Mouse (Mus musculus): ENCODE data around the gene Cdk12. TPM values are rescaled to one million over a fixed set of nuclear protein-coding genes. Genes with fewer than 3 reads are reported as not detected.

Gene Cdk12
- total and polyA plus RNA-seq, 3 experiments, result 27.8 to 44.1 (median 29.6) TPM

DNA sequence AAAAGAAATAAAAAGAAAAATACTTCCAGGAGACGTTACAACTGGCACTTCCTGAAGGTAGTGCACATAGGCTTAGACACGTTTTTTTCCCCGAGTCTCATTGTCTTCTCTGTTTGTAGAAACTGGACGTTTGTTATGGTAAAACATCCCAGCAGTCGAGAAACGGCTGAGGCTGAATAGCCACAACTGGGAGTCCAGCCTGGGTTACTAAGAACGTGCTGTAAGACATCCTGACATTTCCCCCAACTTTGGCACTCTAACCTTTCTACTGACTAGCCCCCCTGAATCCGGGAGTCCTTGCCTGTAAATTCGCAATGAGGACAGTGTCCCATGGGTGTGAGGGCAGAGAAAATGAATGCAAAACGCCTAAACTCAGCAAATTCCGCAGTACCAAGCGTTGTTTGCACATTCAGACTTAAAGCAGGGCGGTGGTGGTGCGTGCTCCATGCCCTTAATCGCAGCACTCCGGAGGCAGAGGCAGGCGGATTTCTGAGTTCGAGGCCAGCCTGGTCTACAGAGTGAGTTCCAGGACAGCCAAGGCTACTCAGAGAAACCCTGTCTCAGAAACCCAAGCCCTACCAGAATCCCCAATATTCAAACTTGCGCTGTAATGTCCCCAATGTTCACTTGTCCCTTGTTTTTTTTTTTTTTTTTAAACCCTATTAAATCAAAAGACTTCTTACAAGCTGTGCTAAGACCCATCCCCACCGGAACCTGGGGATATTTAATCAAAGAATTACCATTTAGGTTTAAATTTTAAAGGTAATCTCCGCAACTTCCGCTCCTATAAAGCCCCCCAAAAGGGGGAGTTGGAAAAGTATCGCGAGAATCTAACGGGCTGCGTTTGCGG is 843 bp upstream of the Cdk12 start:
- in situ Hi-C loops (cut with MboI; ENCODE audit: low pct_ligation_motif_present, low pct_unique_long_range_greater_than_20kb, low sequenced_read_pairs) (no loop called here), dilution Hi-C loops (cut with MboI; ENCODE audit: extremely low pct_ligation_motif_present, extremely low pct_unique_long_range_greater_than_20kb, low sequenced_read_pairs) (no loop called here)
- peaks cover 0 to 3% of the 10 kb centered on the region in 2 experiments for H3K36me3 ChIP-seq (replicated peaks in 1 of 2; ENCODE audit: control insufficient read depth in 1 of 2, insufficient read depth in 1 of 2, low read length in 1 of 2)
- no peaks in the 10 kb centered on the region for H3K27me3 ChIP-seq (replicated peaks)
- peak overlapping the region; percentile 77 for H3K27ac ChIP-seq (ENCODE audit: insufficient read depth, low read depth)
- peaks cover 0 to 21% of the 10 kb centered on the region in 2 experiments; a peak in 2 of 4 replicates for H3K4me1 ChIP-seq (ENCODE audit: control insufficient read depth in 1 of 2, insufficient read depth in 2 of 2)
- TF ChIP-seq SIN3A (IDR thresholded peaks at IDR 0.05; ENCODE audit: low read length) (peak; percentile 83), CHD1 (IDR thresholded peaks at IDR 0.05; ENCODE audit: low read depth, low read length) (peak; percentile 92; the same call in 1 of the 2 replicates), EP300 (IDR thresholded peaks at IDR 0.05; ENCODE audit: low read length) (peak; percentile 42; the same call in 1 of the 2 replicates), MYC (IDR thresholded peaks at IDR 0.05; ENCODE audit: low read depth, low read length) (peak; percentile 79; the same call in 1 of the 2 replicates), CHD2 (IDR thresholded peaks at IDR 0.05; ENCODE audit: low read length) (peak; percentile 99; the same call in 1 of the 2 replicates), RCOR1 (conservative IDR thresholded peaks at IDR 0.05; ENCODE audit: low read depth, low read length) (0 out of 2 replicates have a peak, but pooled peaks have one; percentile 34), JUND (conservative IDR thresholded peaks at IDR 0.05; ENCODE audit: low read depth, low read length) (0 out of 2 replicates have a peak, but pooled peaks have one; percentile 39), MAX (IDR thresholded peaks at IDR 0.05; ENCODE audit: low read length) (peak; percentile 70), ELF1 (IDR thresholded peaks at IDR 0.05; ENCODE audit: low read depth, low read length) (peak; percentile 85), ZNF384 (IDR thresholded peaks at IDR 0.05; ENCODE audit: low read depth, low read length) (peak; percentile 70), NELFE (IDR thresholded peaks at IDR 0.05; ENCODE audit: low read depth, low read length) (peak; percentile 60; the same call in 1 of the 2 replicates), POLR2AphosphoS2 (IDR thresholded peaks at IDR 0.05; ENCODE audit: low read depth, low read length) (peak; percentile 43), USF2 (conservative IDR thresholded peaks at IDR 0.05; ENCODE audit: low read depth, low read length) (no peak), SMC3 (IDR thresholded peaks at IDR 0.05; ENCODE audit: low read depth, low read length) (no peak), HCFC1 (IDR thresholded peaks at IDR 0.05; ENCODE audit: low read depth, low read length) (no peak; the same call in 1 of the 2 replicates), IRF4 (IDR thresholded peaks at IDR 0.05; ENCODE audit: low read depth, low read length) (0 out of 2 replicates have a peak, but pooled peaks have one; percentile 42), ZMIZ1 (IDR thresholded peaks at IDR 0.05; ENCODE audit: low read depth, low read length) (peak; percentile 72), TCF12 (IDR thresholded peaks at IDR 0.05; ENCODE audit: low read depth, low read length) (no peak), BHLHE40 (IDR thresholded peaks at IDR 0.05; ENCODE audit: low read depth, low read length) (peak; percentile 48), ZKSCAN1 (IDR thresholded peaks at IDR 0.05; ENCODE audit: borderline replicate concordance, low read depth, low read length) (no peak)
- peak; percentile 55 for DNase-seq (ENCODE audit: extremely low read depth)
- peak overlapping the region; percentile 63 to 86 (median 83) for H3K4me3 ChIP-seq (replicated peaks in 1 of 3; ENCODE audit: low read depth in 2 of 3, low read length in 2 of 3, poor library complexity in 1 of 3)
- H3K79me2 ChIP-seq (replicated peaks; ENCODE audit: control insufficient read depth, extremely low read depth, insufficient read depth, poor library complexity, severe bottlenecking), result peaks cover 30% of the 10 kb centered on the region
- no peaks in the 10 kb centered on the region for H3K9me3 ChIP-seq (replicated peaks; ENCODE audit: low read length)
- peak overlapping the region; percentile 57 for H3K4me2 ChIP-seq (ENCODE audit: insufficient read depth, low read depth, poor library complexity, severe bottlenecking)
- peak overlapping the region; percentile 99 for H3K9ac ChIP-seq (ENCODE audit: insufficient read depth, low read depth)
